Mouse (Mus musculus): Measurements from ENCODE around the gene Gm17416.

Gene Gm17416

GRCm38 (mm10) chr2:152607746-152608145 lies 38.6 kb downstream of the Gm17416 start:
- DNase-seq, result no peak

GRCm38 (mm10) chr2:152608719-152609118 lies 39.6 kb downstream of the Gm17416 start:
- no peak for DNase-seq

GRCm38 (mm10) chr2:152612193-152612592 lies 43.1 kb downstream of the Gm17416 start:
- peak; percentile 22 for DNase-seq

- peak; percentile 21 for DNase-seq
These were observed 46.4 kb downstream of the Gm17416 start for GRCm38 (mm10) chr2:152615563-152615962.

GRCm38 (mm10) chr2:152616470-152616869 lies 47.3 kb downstream of the Gm17416 start:
- DNase-seq, result no peak

- peak; percentile 25 for DNase-seq
These were observed 48.2 kb downstream of the Gm17416 start for GRCm38 (mm10) chr2:152617374-152617773.

All from liver (tissue).